Mouse (Mus musculus) spleen, adult 18-20 months (tissue): Measurements from ENCODE around the gene Srd5a1.

ENCODE experiments used
- DNase-seq, 2 experiments: peaks; one replicate each; pipeline ENCODE4 v3.0.0; 2022; ENCODE audit warnings: mixed read lengths in 2 of 2

Srd5a1 gene

GRCm38 (mm10) chr13:69536021-69536420 is 75.2 kb downstream of the Srd5a1 start:
- no peak for DNase-seq

GRCm38 (mm10) chr13:69534654-69535551 is 76.3 kb downstream of the Srd5a1 start:
- DNase-seq = peak; percentile 96 to 97

GRCm38 (mm10) chr13:69534334-69534653 is 76.9 kb downstream of the Srd5a1 start, which contains the start of gene Tent4a:
Tent4a (minus strand) TSS chr13:69534617.
- no peak for DNase-seq

DNA sequence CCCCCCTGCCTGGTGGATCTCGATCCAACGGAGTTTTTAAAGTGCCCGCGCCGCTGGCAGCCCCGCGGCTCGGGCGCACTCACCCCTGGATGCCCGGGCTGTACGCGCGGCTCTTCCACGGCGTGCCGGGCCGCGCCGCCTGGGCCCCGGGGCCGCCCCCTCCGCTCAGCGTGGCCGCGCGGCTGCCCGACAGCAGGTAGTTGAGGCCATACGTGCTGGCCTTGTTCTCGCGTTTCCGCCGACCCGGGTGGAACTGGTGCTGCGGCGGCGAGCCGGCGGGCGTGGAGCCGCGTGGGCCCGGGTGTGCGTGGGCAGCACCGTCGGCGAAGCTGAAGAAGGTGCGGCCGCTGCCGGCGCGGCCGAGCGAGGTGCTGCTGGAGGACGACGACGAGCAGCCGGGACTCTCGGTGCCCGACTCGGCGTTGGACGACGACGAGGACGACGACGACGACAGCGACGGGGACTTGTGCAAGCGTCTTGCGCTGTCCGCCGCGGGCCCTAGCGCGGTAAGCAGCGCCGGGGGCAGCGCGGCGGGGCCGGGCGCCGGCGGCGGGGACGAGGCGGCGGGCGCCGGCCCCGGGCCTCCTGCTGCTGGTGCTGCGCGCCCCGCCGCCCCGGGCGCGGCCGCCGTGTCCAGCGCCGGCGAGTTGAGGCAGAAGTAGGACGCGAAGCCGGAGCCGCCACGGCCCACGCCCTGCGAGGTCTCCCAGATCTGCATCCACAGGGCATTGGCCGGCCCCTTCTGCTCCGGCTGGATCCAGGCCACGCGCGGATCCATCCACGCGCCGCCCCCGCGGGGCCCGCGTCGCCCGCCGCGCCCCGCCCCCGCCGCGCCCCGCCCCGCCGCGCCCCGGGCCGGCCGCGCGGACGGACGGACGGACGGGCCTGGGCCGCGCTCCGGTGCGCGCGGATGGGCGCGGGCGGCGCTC is 77.6 kb downstream of the Srd5a1 start, which contains the start of gene Nsun2:
TSS of gene Nsun2 (plus strand) at position 342 of the 929 bp plus-strand sequence.
- peak; percentile 43 to 53 for DNase-seq

DNA sequence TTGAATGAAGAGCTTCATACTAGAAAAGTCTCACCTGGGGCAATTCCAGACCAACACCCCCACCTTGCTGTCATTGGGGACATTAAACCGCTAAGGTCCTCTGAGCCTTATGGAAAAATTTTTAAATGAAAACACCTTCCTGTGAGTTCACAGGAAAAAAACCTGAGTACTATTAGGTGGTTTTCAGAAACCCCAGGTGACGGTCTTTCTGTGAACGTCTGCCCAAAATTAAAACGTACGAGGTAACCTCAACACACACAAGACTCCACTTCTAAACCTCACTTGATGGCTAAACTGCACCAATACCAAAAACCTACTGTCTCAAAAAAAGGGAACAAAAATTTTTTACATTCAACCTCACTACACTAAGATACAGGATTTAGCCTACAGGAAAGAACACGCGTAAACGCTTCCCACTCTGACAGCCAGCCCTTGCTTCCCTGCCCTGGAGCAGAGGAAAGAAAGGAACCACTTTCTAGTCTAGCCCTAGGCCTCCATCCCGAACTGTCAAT is 78.3 kb downstream of the Srd5a1 start:
- no peak for DNase-seq

DNA sequence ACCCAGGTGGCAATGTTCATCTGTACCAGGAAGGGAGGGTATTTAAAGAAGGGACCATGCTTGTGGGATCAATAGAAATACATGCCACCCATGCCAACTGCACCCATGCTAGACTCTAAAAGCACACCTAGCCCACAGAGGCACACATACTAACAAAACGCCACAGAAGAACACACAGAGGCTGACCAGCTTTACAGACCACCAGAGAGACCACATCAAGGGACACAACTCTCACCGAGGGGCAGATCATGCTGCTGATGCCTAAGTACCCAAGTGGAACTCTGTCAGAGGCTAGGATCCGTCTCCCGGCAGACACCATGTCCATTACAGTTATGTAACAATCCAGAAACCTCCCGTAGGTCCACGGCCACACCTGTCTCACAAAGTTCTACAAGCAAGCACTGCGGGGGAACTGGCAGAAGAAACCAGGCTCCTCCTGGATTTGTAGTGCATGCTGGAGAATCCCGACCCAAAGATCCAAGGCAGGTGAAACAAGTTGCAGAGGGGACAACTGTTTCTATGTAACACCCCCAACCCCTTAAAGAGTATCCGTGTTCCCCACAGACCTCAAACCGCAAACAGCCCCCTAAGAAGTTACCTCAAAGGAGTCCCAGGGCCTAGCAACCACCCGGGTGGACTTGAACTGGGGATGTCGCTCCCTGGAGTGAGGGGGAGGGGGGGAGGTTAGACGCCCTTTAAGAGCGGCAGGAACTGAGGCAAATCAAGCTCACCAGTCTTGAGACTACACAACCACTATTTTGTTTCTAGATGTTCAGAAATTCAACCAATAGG is 78.9 kb downstream of the Srd5a1 start:
- no peak for DNase-seq

DNA sequence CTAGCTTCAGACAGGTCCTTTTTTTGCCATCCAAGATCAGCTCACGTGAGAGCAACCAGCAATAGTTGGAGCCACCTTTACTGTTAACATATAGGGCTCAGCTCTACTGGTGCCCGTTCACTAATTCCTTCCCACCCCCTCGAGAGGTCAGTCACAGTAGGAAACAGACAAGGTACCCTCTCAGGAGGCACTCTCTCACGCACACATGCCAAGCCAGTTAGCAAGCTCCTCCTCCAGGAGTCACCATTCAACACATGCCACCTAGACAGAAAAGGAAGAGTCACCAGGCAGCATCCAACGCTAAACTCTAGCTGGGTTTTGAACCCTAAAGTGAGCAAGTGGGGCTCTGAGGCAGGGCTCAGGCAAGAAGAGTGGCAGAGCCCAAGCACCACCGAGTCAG is 79.8 kb downstream of the Srd5a1 start:
- DNase-seq = no peak

DNA sequence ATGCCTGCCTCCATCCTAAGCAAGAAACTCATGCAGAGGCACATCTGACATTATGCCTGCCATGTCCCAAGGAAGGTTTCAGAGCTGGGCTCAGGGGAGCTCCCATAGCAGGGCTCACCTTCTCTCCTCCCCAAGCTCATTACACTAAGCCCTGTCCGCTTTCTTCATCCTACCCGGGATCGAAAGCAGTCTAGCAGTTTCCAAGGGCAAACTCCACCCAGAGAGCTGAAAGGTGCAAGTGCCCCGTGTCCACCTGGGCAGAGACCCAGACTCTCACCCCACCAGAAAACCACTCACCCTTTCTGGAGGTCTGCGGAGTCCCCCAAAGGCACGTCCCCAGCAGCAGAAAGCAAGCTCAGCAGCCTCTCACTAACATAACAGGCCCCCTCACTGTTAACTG is 80.3 kb downstream of the Srd5a1 start:
- no peak for DNase-seq

GRCm38 (mm10) chr13:69530156-69530555 is 81.1 kb downstream of the Srd5a1 start:
- no peak for DNase-seq

DNA sequence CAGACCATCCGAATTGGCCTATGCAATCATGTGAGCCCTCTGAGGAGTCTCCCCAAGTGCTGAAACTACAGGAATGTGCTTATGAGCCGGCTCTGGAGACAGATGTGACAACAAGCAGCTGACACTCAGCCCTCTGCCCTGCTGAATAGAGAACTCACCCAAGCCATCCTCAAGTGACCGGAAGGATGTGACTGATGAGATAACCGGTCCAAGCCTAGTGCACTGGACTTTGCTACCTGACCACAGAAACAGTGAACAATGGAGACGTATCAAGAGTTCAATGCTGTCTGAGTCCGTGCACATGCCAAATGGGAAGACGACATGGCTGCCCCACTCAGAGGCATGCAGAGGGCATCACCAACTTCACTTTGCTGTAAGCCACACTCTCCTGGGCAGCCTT is 82.7 kb downstream of the Srd5a1 start:
- DNase-seq = no peak

- DNase-seq = no peak
Observed at GRCm38 (mm10) chr13:69525867-69526266, 85.4 kb downstream of the Srd5a1 start.

DNA sequence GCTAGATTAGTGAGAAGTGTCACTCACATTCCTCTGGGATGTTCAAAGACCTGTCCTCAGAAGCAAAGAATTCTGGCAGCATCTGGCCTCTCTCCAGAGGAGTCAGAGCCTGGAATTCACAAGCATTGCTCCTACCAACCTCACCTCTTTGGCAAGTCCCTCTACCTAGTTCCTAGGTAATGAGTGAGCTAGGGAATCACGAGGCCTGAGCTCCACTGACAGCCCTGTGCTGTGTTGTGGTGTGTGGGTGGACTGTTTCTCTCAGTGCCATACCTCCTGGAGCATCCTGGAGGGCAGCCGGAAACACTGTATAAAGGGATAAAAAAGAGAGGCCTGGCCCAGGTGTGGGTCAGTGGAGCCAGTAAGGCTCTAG is 87.1 kb downstream of the Srd5a1 start:
- no peak for DNase-seq
